Mouse (Mus musculus) right cerebral cortex, postnatal 36 days (tissue): ENCODE measurements around the gene Tox3.

ENCODE experiments used
- DNase-seq, 2 experiments: peaks; one replicate each; pipeline ENCODE4 v3.0.0; 2022; ENCODE audit warnings: low spot score in 2 of 2, mixed read lengths in 1 of 2

Gene Tox3

DNA sequence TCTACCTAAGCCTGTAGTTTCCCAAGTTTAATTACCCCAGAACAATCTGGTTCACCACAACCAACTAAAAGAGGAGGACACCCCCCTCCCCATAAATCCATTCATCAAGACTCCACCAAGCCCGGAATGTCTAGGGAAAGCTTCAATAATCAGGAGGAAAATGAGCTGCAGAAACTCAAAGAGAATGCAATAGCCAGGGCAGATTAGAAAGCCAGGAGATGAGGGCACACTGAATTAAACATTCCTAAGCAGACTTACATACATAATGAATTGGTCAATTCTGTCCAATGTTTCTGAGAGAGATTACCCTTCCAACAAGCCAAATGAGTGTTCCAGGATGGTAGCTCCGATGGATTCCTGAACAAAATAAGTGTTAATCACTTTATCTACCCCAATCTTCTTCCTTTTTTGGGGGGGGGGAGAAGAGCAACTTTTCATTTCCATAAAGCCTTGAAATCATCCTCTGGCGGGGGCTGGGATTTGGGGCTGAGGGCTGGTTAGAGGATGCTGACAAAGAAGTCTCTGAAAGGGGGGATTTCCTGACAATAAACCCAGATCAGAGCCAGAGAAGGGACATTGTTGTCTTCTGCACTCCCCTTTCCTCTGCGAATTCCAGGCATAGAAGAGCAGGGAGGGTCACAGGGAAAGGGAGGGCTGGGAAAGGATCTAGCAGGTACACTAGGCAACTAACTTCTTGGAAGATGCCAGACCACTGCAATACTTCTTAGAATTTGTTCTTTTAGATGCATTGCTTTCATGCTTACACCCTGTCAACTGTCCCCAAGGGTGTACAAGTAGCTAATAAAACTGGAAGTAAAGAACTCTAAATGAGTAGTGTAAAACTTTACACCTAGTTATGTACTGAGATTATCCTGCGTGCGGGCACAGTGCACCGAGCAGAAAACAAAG, 17.5 kb downstream of the Tox3 start:
- DNase-seq = no peak

- DNase-seq = no peak
These were observed 24.3 kb downstream of the Tox3 start for GRCm38 (mm10) chr8:90323824-90324223.

GRCm38 (mm10) chr8:90322701-90323439, 25.3 kb downstream of the Tox3 start:
- no peak for DNase-seq

GRCm38 (mm10) chr8:90321255-90321654, 26.9 kb downstream of the Tox3 start:
- DNase-seq = no peak

DNA sequence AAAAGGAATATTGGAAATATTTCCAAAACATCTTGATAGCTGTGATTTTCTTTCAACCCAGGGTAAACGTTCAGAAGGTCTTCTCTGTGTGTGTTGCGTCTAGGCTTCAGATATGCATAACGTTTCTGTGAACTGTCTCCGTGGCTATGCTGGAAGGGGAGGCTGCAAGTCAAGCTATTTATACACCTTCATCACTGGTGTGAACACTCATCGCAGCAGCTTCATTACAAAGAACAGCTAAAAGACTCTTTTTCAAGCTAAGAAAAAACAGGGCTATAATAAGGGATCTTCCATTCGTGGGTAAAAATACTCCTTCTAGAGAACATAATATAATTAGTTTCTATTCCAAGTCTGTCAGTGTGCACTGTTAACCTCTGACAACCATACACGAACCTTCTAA, 33.8 kb downstream of the Tox3 start:
- no peak for DNase-seq

DNA sequence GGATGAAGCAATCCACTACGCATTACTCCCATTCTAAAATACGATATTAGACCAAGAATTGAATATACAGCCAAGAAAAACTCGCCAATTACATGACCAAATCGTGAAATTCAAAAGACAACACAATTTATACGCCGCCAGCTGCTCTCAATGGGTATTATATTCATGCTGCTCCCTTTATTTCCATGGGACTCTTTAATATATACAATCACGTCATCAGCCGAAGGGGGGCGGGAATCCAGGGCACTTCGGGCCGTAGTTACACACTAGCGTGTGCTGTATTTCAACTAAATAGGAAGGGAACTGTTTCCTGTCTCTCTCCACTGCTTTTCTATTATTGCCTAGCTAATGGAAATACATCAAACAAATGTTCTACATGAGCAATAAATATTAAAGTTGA, 45.2 kb downstream of the Tox3 start:
- DNase-seq = no peak

- DNase-seq = no peak
These were observed 45.9 kb downstream of the Tox3 start for GRCm38 (mm10) chr8:90302252-90302651.

GRCm38 (mm10) chr8:90301543-90301942, 46.6 kb downstream of the Tox3 start:
- no peak for DNase-seq

DNA sequence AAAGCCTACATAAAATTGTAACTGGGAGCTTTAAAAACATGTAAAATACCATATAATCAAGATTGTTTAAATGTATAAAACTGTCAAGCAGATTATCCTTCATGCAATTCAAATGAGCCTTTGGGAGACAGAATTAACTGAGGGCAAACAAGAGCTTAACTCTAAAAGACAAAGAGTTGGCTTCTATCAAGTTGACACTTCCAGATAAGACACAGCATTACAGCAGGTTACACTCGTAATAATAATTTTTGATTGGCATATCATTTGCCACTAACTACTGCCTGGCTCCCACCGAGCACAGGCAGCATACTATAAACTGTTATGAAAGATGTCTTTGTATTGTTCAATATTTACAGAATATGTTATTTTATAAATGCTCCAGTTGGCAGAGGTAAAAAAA, 47.2 kb downstream of the Tox3 start:
- DNase-seq = no peak

GRCm38 (mm10) chr8:90294061-90294460, 54.1 kb downstream of the Tox3 start:
- DNase-seq = no peak

GRCm38 (mm10) chr8:90290811-90291210, 57.3 kb downstream of the Tox3 start:
- no peak for DNase-seq

GRCm38 (mm10) chr8:90276722-90277121, 71.4 kb downstream of the Tox3 start:
- no peak for DNase-seq

DNA sequence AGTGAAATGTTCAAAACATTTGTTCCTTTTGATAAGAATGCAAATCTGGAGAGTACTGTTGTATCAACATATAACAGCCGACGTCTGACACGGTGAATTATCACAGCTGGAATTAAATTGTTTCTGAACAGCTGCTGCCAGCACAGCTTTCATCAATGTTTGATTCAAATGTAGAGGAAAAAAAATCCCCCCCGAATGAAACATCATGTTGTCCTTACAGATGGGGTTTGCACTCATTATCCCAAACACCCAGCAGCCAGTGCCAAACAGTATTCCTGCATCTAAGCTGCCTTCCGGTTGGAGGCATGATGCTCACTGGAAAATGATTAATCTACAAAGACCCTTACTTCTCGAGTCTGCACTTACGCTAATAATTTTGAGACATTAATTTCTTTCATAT, 75.0 kb downstream of the Tox3 start:
- DNase-seq = no peak

DNA sequence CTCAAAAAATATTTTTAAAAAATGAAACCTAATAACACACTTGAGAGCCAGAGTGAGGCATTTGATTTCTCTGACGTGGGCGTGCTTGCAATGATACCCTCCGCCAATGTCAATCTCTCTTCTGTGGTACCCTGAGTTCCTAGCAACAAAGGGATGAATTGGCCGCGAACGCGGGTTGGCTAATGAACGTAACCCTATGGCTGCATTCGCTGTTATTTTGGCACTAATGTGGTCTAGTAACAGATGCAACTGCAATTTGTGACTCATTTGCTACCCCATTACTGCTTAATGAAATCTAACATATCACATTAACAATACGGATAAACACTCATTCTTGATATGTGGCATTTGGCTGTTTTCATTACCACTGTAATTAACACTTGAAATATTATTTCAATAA, 76.2 kb downstream of the Tox3 start:
- DNase-seq = no peak

DNA sequence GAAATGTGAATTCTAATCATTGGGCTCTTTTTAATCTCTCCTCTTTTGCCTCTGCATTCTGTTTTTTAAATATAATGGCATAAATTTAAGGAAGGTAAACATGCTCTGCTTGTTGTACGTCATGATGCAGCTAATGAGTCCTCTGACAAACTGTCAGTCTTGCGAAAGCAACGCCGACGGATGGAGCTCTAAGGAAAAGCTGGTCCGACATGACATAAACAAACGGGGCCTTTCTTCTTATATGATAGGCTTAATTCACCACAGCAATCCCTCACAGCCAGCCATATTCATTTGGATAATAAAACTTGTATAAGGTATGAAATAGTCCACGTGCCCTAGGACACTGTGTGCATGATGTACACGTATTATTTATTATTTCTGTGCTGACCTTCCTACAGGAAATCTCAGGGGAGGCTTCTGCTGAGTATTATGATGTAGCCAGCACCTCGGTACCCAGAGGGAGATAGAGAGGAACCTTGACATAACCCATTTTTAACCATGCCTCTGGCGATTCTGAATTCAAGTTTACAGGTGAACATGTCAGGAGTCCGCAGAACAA, 80.4 kb downstream of the Tox3 start:
- DNase-seq = no peak

DNA sequence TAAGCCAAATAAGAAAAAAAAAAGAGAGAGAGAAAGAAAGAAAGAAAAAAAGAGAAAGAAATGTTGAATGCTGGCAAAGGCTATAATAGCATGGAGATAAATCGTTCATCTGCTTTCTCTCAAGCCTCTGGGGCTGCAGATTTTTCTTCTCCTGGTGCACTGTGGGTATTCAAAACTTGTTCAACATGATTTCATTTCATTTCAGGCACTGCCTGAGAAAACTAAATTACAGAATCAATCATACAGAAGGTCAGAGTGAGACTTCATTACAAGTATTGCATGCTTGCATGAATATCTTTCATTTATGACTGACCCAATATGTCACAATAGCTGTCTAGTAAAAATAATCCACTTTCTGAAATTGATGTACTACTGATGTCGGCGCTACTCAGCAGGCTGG, 81.2 kb downstream of the Tox3 start:
- no peak for DNase-seq

GRCm38 (mm10) chr8:90266239-90266638, 81.9 kb downstream of the Tox3 start:
- DNase-seq = no peak

- DNase-seq = peak in 1 of 2 experiments; percentile 12
These were observed 93.8 kb downstream of the Tox3 start for GRCm38 (mm10) chr8:90254158-90254867.

- no peak for DNase-seq
These were observed 101.8 kb downstream of the Tox3 start for GRCm38 (mm10) chr8:90246357-90246756.

GRCm38 (mm10) chr8:90245828-90246227, 102.3 kb downstream of the Tox3 start:
- DNase-seq = no peak

- DNase-seq = no peak
These were observed 103.0 kb downstream of the Tox3 start for GRCm38 (mm10) chr8:90245187-90245586.
